Mouse (Mus musculus) liver, embryonic 13.5 days (tissue): ENCODE results near the gene Fpr3. TPM values are rescaled to one million over a fixed set of nuclear protein-coding genes. Genes with fewer than 3 reads are reported as not detected.

Experiments
- ATAC-seq: fragments of 200-750 bp; cut with Nextera tagmentation; 2 replicates; pipeline ENCODE4 v1.8.0; 2017; ENCODE audit warnings: low read depth, mild to moderate bottlenecking, moderate number of reproducible peaks, moderate library complexity
- DNase-seq: peaks from one replicate; pipeline ENCODE4 v3.0.0; 2022
- H3K27ac ChIP-seq: fragments of 300-500 bp; sonication (generic); 2 replicates; pipeline ENCODE4 v1.5.1; 2015; ENCODE audit warnings: moderate library complexity, mild to moderate bottlenecking, inconsistent platforms
- H3K27me3 ChIP-seq: fragments of 300-500 bp; sonication (generic); 2 replicates; pipeline ENCODE4 v1.6.1; 2015; ENCODE audit warnings: mild to moderate bottlenecking, inconsistent platforms
- H3K36me3 ChIP-seq: fragments of 300-500 bp; sonication (generic); 2 replicates; pipeline ENCODE4 v1.6.1; 2015; ENCODE audit warnings: mild to moderate bottlenecking, inconsistent platforms
- H3K4me1 ChIP-seq: fragments of 300-500 bp; sonication (generic); replicated peaks from 2 replicates; pipeline ENCODE4 v1.6.1; 2015; ENCODE audit warnings: inconsistent platforms
- H3K4me2 ChIP-seq: fragments of 300-500 bp; sonication (generic); 2 replicates; pipeline ENCODE4 v1.6.1; 2015; ENCODE audit warnings: inconsistent platforms, mild to moderate bottlenecking, moderate library complexity
- H3K4me3 ChIP-seq: fragments of 300-500 bp; sonication (generic); replicated peaks from 2 replicates; pipeline ENCODE4 v1.5.1; 2015; ENCODE audit warnings: mild to moderate bottlenecking, inconsistent platforms
- H3K9ac ChIP-seq: fragments of 300-500 bp; sonication (generic); 2 replicates; pipeline ENCODE4 v1.6.1; 2015; ENCODE audit warnings: mild to moderate bottlenecking, inconsistent platforms
- H3K9me3 ChIP-seq: fragments of 300-500 bp; sonication (generic); replicated peaks from 2 replicates; pipeline ENCODE4 v1.6.1; 2016; ENCODE audit warnings: inconsistent platforms
- WGBS: fragments of 180-500 bp; shearing (Covaris S2); methylation state at CpG from one replicate; pipeline ENCODE4 v1.1.7; 2015; ENCODE audit not compliant: insufficient replicate concordance; 5-methylcytosine and 5-hydroxymethylcytosine counted together
- polyA plus RNA-seq: library from polyadenylated mRNA; unstranded; fragments of >200 nt; fragmentation: Nextera tagmentation; extraction: Ambion mirVana; gene quantifications from 2 replicates; pipeline ENCODE4 v1.2.1, GENCODE M21; 2015

Fpr3 gene
- polyA plus RNA-seq, 1 experiment from 2014 or later, result not detected

GRCm38 (mm10) chr17:17856612-17857011 lies 31.0 kb upstream of the Fpr3 start:
- H3K27me3 ChIP-seq, result 0 out of 2 replicates have a peak, but pooled peaks cover 2% of the 10 kb centered on the region
- H3K4me3 ChIP-seq, result no peak overlapping the region
- DNase-seq (no peak), ATAC-seq (peak; percentile 41; the same call in 1 of the 2 replicates)
- WGBS, result 65% methylated on average over 1 of the region's 1 CpGs
- H3K9ac ChIP-seq, result no peak overlapping the region
- H3K9me3 ChIP-seq, result no peaks in the 10 kb centered on the region
- H3K4me1 ChIP-seq, result no peaks in the 10 kb centered on the region
- no peak overlapping the region for H3K27ac ChIP-seq
- no peak overlapping the region for H3K4me2 ChIP-seq
- H3K36me3 ChIP-seq, result no peaks in the 10 kb centered on the region

GRCm38 (mm10) chr17:17857446-17857845 lies 30.2 kb upstream of the Fpr3 start:
- Histone ChIP-seq H3K9me3 (no peaks in the 10 kb centered on the region), H3K27me3 (no peaks in the 10 kb centered on the region), H3K4me1 (no peaks in the 10 kb centered on the region), H3K4me2 (no peak overlapping the region), H3K36me3 (no peaks in the 10 kb centered on the region), H3K9ac (no peak overlapping the region), H3K27ac (no peak overlapping the region), H3K4me3 (no peak overlapping the region)
- 57% methylated on average over 1 of the region's 1 CpGs for WGBS
- ATAC-seq, result no peak
- no peak for DNase-seq

- DNase-seq (no peak), ATAC-seq (no peak)
- H3K9ac ChIP-seq, result no peak overlapping the region
- H3K4me1 ChIP-seq, result no peaks in the 10 kb centered on the region
- no peak overlapping the region for H3K4me2 ChIP-seq
- no peaks in the 10 kb centered on the region for H3K27me3 ChIP-seq
- no peaks in the 10 kb centered on the region for H3K36me3 ChIP-seq
- H3K9me3 ChIP-seq, result no peaks in the 10 kb centered on the region
- H3K4me3 ChIP-seq, result no peak overlapping the region
- WGBS, result 44% methylated on average over 3 of the region's 3 CpGs
- no peak overlapping the region for H3K27ac ChIP-seq
These were observed 27.5 kb upstream of the Fpr3 start for GRCm38 (mm10) chr17:17860110-17860509.

- Histone ChIP-seq H3K4me2 (no peak overlapping the region), H3K36me3 (no peaks in the 10 kb centered on the region), H3K27ac (no peak overlapping the region), H3K9me3 (no peaks in the 10 kb centered on the region), H3K9ac (no peak overlapping the region), H3K4me1 (no peaks in the 10 kb centered on the region), H3K27me3 (no peaks in the 10 kb centered on the region), H3K4me3 (no peak overlapping the region)
- DNase-seq, result no peak
- no peak for ATAC-seq
- 23% methylated on average over 1 of the region's 1 CpGs for WGBS
These were observed 25.3 kb upstream of the Fpr3 start for GRCm38 (mm10) chr17:17862360-17862759.

- no peaks in the 10 kb centered on the region for H3K9me3 ChIP-seq
- ATAC-seq, result no peak
- no peaks in the 10 kb centered on the region for H3K36me3 ChIP-seq
- H3K27me3 ChIP-seq, result no peaks in the 10 kb centered on the region
- no peaks in the 10 kb centered on the region for H3K4me1 ChIP-seq
- 35% methylated on average over 2 of the region's 2 CpGs for WGBS
- DNase-seq, result no peak
- H3K4me2 ChIP-seq, result no peak overlapping the region
- H3K9ac ChIP-seq, result no peak overlapping the region
- no peak overlapping the region for H3K4me3 ChIP-seq
- H3K27ac ChIP-seq, result no peak overlapping the region
These were observed 22.5 kb upstream of the Fpr3 start for GRCm38 (mm10) chr17:17865168-17865567.

- DNase-seq (no peak), ATAC-seq (peak; percentile 48; the same call in 1 of the 2 replicates)
- no peak overlapping the region for H3K9ac ChIP-seq
- H3K36me3 ChIP-seq, result no peaks in the 10 kb centered on the region
- no peaks in the 10 kb centered on the region for H3K27me3 ChIP-seq
- no peaks in the 10 kb centered on the region for H3K4me1 ChIP-seq
- H3K4me3 ChIP-seq, result no peak overlapping the region
- H3K9me3 ChIP-seq, result no peaks in the 10 kb centered on the region
- no peak overlapping the region for H3K27ac ChIP-seq
- WGBS, result 58% methylated on average over 11 of the region's 11 CpGs
- H3K4me2 ChIP-seq, result no peak overlapping the region
These were observed 20.7 kb upstream of the Fpr3 start for GRCm38 (mm10) chr17:17866801-17867469.

GRCm38 (mm10) chr17:17870892-17871550 lies 16.6 kb upstream of the Fpr3 start:
- no peaks in the 10 kb centered on the region for H3K4me1 ChIP-seq
- H3K27ac ChIP-seq, result no peak overlapping the region
- no peak for ATAC-seq
- H3K4me3 ChIP-seq, result no peak overlapping the region
- H3K4me2 ChIP-seq, result no peak overlapping the region
- no peaks in the 10 kb centered on the region for H3K9me3 ChIP-seq
- H3K27me3 ChIP-seq, result no peaks in the 10 kb centered on the region
- H3K9ac ChIP-seq, result no peak overlapping the region
- 44% methylated on average over 2 of the region's 2 CpGs for WGBS
- H3K36me3 ChIP-seq, result no peaks in the 10 kb centered on the region
- DNase-seq, result no peak

GRCm38 (mm10) chr17:17871697-17872096 lies 16.0 kb upstream of the Fpr3 start:
- H3K4me1 ChIP-seq, result no peaks in the 10 kb centered on the region
- 32% methylated on average over 2 of the region's 2 CpGs for WGBS
- no peak for ATAC-seq
- H3K36me3 ChIP-seq, result no peaks in the 10 kb centered on the region
- no peaks in the 10 kb centered on the region for H3K27me3 ChIP-seq
- H3K27ac ChIP-seq, result no peak overlapping the region
- H3K4me3 ChIP-seq, result no peak overlapping the region
- no peak overlapping the region for H3K9ac ChIP-seq
- no peak overlapping the region for H3K4me2 ChIP-seq
- no peak for DNase-seq
- no peaks in the 10 kb centered on the region for H3K9me3 ChIP-seq

- Histone ChIP-seq H3K27ac (no peak overlapping the region), H3K9ac (no peak overlapping the region)
These were observed 8.3 kb upstream of the Fpr3 start for GRCm38 (mm10) chr17:17879347-17879746.

GRCm38 (mm10) chr17:17882672-17883071 lies 5.0 kb upstream of the Fpr3 start:
- 53% methylated on average over 3 of the region's 3 CpGs for WGBS
- H3K4me2 ChIP-seq, result no peak overlapping the region
- no peak overlapping the region for H3K9ac ChIP-seq
- H3K27me3 ChIP-seq, result no peaks in the 10 kb centered on the region
- H3K36me3 ChIP-seq, result no peaks in the 10 kb centered on the region
- no peaks in the 10 kb centered on the region for H3K4me1 ChIP-seq
- no peak for DNase-seq
- H3K27ac ChIP-seq, result no peak overlapping the region
- no peak overlapping the region for H3K4me3 ChIP-seq
- H3K9me3 ChIP-seq, result no peaks in the 10 kb centered on the region
- ATAC-seq, result no peak

More at GRCm38 (mm10) chr17:17879347-17879746, 8.3 kb upstream of the Fpr3 start:
- no peaks in the 10 kb centered on the region for H3K4me1 ChIP-seq
- ATAC-seq, result no peak
- DNase-seq, result no peak
- H3K4me3 ChIP-seq, result no peak overlapping the region
- no peaks in the 10 kb centered on the region for H3K9me3 ChIP-seq
- no peaks in the 10 kb centered on the region for H3K27me3 ChIP-seq
- 37% methylated on average over 1 of the region's 1 CpGs for WGBS
- no peaks in the 10 kb centered on the region for H3K36me3 ChIP-seq
- no peak overlapping the region for H3K4me2 ChIP-seq

GRCm38 (mm10) chr17:17883840-17884239 lies 3.8 kb upstream of the Fpr3 start, which contains the start of gene Fpr1:
Fpr1 (minus strand) TSS chr17:17883940.
- WGBS, result 45% methylated on average over 1 of the region's 1 CpGs
- Histone ChIP-seq H3K36me3 (no peaks in the 10 kb centered on the region), H3K4me2 (no peak within 1 kb of the TSS), H3K27me3 (no peaks in the 10 kb centered on the region), H3K9ac (no peak within 1 kb of the TSS), H3K9me3 (no peaks in the 10 kb centered on the region), H3K27ac (no peak within 1 kb of the TSS), H3K4me1 (no peaks in the 10 kb centered on the region), H3K4me3 (no peak within 1 kb of the TSS)
- ATAC-seq (no peak), DNase-seq (no peak)
